Mouse (Mus musculus) heart, adult 11 months (tissue): Measurements from ENCODE around the gene Slc9a9.

Experiments
- DNase-seq: peaks from one replicate; pipeline ENCODE4 v3.0.0; 2022

The Slc9a9 gene

GRCm38 (mm10) chr9:95086109-95086821, 416.6 kb downstream of the Slc9a9 start:
- peak; percentile 17 for DNase-seq

DNA sequence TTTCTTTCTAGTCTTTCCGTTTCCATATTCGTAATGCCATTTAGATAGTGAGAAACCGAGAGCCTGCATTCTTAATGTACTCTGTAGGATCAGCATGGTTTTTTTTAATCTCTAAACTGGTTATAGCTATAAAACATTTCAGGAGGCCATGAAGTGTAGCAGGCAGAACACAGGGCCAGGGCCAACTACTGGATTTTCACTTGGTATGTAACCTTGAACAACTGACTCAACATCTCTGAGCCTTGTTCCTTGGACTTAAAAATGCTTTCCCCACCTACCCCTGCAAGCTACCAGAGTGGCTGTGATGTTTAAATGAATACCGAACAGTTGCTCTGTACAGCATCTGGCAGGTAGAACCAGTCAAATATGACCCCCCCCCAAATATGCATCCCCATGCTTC, 418.5 kb downstream of the Slc9a9 start:
- DNase-seq, result no peak

DNA sequence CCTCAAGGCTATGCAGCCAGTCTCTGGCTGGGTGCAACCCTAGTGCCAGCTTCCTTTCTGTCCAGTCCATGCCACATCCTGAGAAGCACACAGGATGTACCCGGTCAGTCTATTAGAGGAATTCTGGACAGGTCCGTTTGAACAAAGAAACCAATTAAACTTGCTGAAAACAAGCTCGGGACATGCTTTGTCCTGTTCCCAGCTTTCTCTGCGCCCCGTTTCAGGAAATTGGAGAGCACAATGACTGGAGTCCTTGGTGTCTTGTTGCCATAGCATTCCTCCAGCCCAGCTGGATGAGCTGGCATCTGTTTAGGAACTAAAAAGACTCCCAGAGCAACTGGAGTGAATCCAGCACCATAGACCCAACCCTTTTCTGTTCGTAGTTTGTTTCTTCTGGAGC, 419.3 kb downstream of the Slc9a9 start:
- DNase-seq, result peak; percentile 73

DNA sequence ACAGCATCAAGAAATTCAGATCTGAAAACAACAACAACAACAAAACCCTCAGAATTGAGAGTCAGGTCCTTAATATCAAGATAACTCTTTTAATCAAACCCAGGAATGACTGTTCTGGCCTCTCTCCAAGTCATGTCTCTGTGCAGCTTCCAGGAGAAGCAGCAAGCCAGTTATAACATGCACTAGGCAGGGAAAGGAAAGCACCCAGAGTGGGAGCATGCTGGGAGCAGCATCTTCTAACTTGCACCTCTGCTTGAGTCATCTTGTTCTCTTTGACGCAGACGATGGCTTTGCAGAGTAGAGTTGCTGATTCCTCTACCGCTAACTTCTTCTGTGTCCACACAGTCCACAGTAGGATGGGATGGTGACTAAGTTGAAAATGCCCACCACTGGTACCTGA, 426.8 kb downstream of the Slc9a9 start:
- DNase-seq, result peak; percentile 65

- DNase-seq, result no peak
Observed at GRCm38 (mm10) chr9:95105768-95106167, 436.1 kb downstream of the Slc9a9 start.

GRCm38 (mm10) chr9:95109799-95110198, 440.1 kb downstream of the Slc9a9 start:
- no peak for DNase-seq

- DNase-seq, result no peak
Observed at GRCm38 (mm10) chr9:95110768-95111167, 441.1 kb downstream of the Slc9a9 start.

DNA sequence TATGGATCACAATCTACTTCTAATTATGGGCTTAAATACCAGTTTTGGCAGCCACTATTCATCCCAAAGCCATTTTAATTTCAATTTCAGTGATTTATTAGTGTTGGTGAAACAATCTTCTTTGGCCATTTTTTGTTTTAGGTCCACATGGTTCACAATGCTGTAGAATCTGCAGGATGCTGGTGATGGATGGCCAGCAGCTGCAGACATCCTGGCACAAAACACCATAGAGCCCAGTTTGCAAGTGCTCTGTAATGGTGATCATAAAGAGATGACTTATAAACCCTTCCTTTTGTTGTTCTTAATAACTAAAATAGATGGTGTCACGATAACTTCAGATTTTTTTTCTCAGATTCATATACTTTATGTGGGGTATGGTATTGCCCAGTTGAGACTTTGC, 442.0 kb downstream of the Slc9a9 start:
- no peak for DNase-seq

DNA sequence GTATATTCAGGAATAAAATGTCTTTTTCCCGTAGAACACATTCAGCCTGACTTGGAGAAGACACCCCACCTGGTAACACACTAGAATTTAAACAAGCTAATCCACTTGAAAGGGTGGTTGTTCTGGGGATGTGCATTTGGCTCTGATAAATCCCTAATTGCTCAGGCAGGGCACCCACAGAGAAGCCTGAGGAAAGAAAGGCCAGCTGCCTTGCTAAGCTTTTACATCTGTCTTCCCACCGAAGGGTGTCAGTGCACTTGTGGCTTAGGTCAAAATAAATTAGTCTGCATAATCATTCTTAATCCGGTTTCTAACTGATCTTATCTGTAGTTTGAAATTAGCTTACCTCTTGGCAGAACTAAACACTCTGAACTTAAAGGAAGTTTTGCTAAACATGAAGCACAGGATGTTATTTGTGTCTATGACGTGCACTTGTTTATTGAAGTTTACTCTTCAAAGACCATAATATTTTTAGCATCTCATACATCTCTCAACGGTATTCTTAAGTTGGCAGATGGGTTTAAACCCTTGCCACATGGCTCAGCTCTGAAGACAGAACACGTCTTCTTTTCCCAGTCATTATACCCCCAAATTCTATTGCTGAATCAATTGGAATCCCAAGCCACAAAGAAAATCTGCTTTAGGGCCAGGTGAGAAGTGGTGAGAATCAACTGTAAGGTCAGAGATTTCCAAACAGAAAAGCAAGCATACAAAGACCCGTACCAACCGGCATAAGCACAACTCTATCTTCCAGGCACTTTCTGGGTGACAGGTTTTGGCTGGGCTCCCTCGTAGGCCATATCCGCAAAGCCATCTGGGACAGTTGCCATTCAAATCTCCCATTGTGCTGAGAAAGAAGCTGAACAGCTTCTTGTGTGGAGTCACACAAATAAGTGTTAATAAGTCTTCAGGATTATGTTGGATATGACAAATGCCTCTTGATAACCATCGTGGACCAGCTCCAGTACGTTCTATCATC, 443.7 kb downstream of the Slc9a9 start:
- peak; percentile 88 for DNase-seq

- peak; percentile 89 for DNase-seq
Observed at GRCm38 (mm10) chr9:95120062-95120461, 450.4 kb downstream of the Slc9a9 start.

- no peak for DNase-seq
Observed at GRCm38 (mm10) chr9:95121151-95121835, 451.6 kb downstream of the Slc9a9 start.

DNA sequence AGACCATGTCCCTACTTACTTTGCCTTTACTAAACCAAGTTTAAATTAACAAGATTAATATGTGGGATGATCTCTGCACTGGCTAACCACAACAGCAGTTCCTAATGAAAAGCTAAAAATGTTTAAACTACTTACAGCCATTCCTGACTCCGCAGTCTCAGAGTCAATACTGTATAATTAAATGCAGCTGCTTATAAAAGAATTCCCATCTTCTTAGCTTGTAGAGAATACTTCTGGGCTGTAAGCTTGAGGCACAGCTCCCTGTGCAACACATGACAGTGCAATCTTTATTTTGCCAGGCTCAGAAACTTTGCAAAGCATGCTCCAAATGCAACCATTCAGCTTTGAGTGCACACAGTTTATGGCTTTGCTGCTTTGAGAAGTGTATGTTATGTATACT, 456.0 kb downstream of the Slc9a9 start:
- DNase-seq, result no peak

- DNase-seq, result no peak
Observed at GRCm38 (mm10) chr9:95127774-95128173, 458.1 kb downstream of the Slc9a9 start.

GRCm38 (mm10) chr9:95149206-95149729, 479.6 kb downstream of the Slc9a9 start:
- DNase-seq, result peak; percentile 94

GRCm38 (mm10) chr9:95150096-95150495, 480.4 kb downstream of the Slc9a9 start:
- peak; percentile 94 for DNase-seq

GRCm38 (mm10) chr9:95150597-95150996, 480.9 kb downstream of the Slc9a9 start:
- DNase-seq, result peak; percentile 60

DNA sequence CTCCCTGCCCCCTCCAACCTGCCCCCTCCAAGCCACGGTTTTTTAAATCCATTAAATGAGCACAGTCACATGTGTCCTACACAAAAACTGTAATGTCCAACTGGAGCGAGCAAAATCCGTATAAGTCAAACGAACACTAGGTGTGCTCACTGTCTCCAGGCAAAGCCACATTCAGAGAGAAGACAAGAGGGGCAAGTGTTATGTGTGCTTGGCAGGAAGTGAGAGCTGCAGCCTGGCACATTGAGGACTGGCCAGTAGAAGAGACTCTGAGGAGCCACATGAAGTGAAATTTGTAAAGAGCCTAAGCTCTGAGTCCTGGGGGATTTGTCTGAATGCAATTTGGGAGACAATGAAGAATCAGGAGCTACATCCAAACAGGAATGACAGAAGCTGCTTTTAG, 481.3 kb downstream of the Slc9a9 start:
- DNase-seq, result no peak

- DNase-seq, result peak; percentile 86
Observed at GRCm38 (mm10) chr9:95151746-95152145, 482.0 kb downstream of the Slc9a9 start.

DNA sequence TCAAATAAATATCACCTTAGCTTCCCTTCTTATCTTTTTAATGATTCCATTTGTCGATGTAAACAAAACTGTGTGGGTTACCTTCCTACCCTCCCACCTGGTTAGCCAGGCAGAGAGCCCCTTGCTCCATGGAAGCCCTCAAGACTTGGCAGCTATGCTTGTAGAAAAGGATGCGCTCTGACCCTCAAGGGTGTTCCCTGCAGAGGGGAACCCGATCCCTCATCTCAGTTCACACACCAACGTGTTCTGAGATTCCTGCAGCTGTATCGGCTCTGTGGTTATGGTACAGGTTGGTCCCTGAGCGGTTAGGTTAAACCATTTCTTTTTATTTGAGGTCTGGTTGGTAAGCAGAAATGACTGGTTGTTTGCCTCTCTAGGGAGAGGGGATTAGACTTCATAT, 484.3 kb downstream of the Slc9a9 start:
- DNase-seq, result peak; percentile 59

DNA sequence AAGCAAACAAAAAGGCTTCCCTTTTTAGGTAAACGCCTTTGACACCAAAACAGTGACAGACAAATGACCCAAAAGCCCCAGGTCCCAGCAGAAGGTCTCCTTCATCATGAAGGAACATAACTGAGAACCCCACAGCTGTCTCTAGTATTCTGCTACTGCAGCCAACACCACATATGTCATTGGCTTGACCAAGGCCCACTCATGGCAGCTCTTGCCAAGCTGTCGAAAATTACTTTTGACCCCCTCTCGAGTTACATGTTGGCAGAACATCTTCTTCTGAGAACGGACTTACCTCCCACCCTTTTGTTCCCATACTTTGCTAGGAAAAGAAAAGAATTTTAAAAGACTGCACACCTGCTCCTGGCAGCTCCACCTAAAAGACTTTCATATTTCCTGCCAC, 488.2 kb downstream of the Slc9a9 start:
- no peak for DNase-seq

GRCm38 (mm10) chr9:95158916-95159315, 489.2 kb downstream of the Slc9a9 start:
- DNase-seq, result peak; percentile 49

GRCm38 (mm10) chr9:95160575-95161300, 491.0 kb downstream of the Slc9a9 start:
- peak; percentile 24 for DNase-seq
